Mouse (Mus musculus) forebrain, embryonic 15.5 days (tissue): Measurements from ENCODE around the gene Cep250. TPM values are rescaled to one million over a fixed set of nuclear protein-coding genes. Genes with fewer than 3 reads are reported as not detected.
"Not testable (repeated sequence)": the region's sequence is repeated elsewhere in the genome, so short reads cannot be mapped to it uniquely, and the experiment has no call there.

Experiments
- ATAC-seq: fragments of 200-750 bp; cut with Nextera tagmentation; replicated peaks from 2 replicates; pipeline ENCODE4 v1.8.0; 2017; ENCODE audit warnings: mild to moderate bottlenecking, moderate TSS enrichment, moderate library complexity
- H3K27ac ChIP-seq: fragments of 300-500 bp; sonication (generic); replicated peaks from 2 replicates; pipeline ENCODE4 v1.5.1; 2015; ENCODE audit warnings: mild to moderate bottlenecking, inconsistent platforms
- H3K27me3 ChIP-seq: fragments of 300-500 bp; sonication (generic); 2 replicates; pipeline ENCODE4 v1.6.1; 2015; ENCODE audit warnings: inconsistent platforms
- H3K36me3 ChIP-seq: fragments of 300-500 bp; sonication (generic); 2 replicates; pipeline ENCODE4 v1.6.1; 2015; ENCODE audit warnings: mild to moderate bottlenecking, inconsistent platforms
- H3K4me1 ChIP-seq: fragments of 300-500 bp; sonication (generic); 2 replicates; pipeline ENCODE4 v1.6.1; 2015; ENCODE audit warnings: inconsistent platforms
- H3K4me2 ChIP-seq: fragments of 300-500 bp; sonication (generic); replicated peaks from 2 replicates; pipeline ENCODE4 v1.6.1; 2015; ENCODE audit warnings: mild to moderate bottlenecking, inconsistent platforms
- H3K4me3 ChIP-seq: fragments of 300-500 bp; sonication (generic); 2 replicates; pipeline ENCODE4 v1.5.1; 2015; ENCODE audit warnings: mild to moderate bottlenecking, inconsistent platforms
- H3K9ac ChIP-seq: fragments of 300-500 bp; sonication (generic); replicated peaks from 2 replicates; pipeline ENCODE4 v1.6.1; 2015; ENCODE audit warnings: mild to moderate bottlenecking, inconsistent platforms
- H3K9me3 ChIP-seq: fragments of 300-500 bp; sonication (generic); 2 replicates; pipeline ENCODE4 v1.6.1; 2016; ENCODE audit warnings: inconsistent platforms
- WGBS: fragments of 180-500 bp; shearing (Covaris S2); methylation state at CpG from one replicate; pipeline ENCODE4 v1.1.7; 2015; ENCODE audit warnings: mixed read lengths; 5-methylcytosine and 5-hydroxymethylcytosine counted together
- polyA plus RNA-seq: library from polyadenylated mRNA; unstranded; fragments of >200 nt; fragmentation: Nextera tagmentation; extraction: Ambion mirVana; gene quantifications from 2 replicates; pipeline ENCODE4 v1.2.1, GENCODE M21; 2015

Gene Cep250
- 18.9 and 19.2 TPM in 2 replicates for polyA plus RNA-seq

DNA sequence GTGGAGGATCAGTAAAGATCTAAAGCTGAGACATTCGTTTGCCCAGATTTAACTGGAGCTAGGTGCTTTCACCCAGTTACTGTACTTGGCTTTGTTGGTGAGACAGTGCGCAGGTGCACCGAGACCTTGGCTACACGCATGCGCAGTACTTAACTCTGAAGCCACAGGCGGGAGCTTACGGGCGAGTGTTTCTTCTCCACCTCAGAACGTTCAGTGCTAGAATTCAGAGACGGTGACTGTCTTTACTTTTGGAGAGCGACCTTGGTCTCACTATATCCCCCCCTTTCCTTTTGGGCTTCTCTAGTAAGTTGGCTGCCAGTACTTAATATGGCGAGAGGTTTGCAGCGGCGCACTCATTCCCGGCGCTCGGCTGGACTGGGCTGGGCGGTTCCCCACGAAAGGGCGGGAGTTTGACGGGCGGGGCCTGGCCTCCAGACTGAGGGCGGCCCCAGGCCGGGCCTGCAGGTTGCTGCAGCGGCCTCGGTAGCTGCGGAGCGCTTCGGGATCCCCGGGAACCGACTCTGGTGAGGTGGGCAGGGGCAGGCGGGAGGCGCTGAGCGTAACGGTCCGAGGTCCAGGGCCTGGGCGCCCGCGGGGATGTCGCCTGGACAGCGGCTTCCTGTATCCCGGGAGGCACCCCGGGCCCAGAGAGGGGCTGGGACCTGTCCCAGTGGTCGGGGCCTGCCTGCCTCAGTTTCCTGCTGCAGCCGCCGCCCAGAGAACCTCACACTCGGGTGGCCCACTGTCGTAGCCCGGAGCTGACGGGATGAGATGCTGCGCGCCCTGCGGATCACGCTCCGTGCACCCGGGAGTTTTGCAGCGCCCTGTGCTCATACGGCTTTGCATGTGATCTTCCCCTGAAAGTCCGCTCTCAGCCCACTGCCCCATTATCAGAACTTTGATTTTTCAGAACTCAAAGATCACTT is at the start of gene Cep250:
Gene Cep250, plus strand, starts transcription at position 325 of the 926 bp plus-strand sequence.
- Histone ChIP-seq H3K27ac (peak within 1 kb of the TSS; percentile 92), H3K4me2 (peak within 1 kb of the TSS; percentile 60), H3K36me3 (no peaks in the 10 kb centered on the region; the same call in 1 of the 2 replicates), H3K4me1 (peaks cover 18% of the 10 kb centered on the region), H3K27me3 (0 out of 2 replicates have a peak, but pooled peaks cover 3% of the 10 kb centered on the region), H3K9ac (peak within 1 kb of the TSS; percentile 78), H3K4me3 (peak within 1 kb of the TSS; percentile 61), H3K9me3 (no peaks in the 10 kb centered on the region)
- peak; percentile 97 for ATAC-seq
- 1% methylated on average over 59 of the region's 59 CpGs for WGBS

DNA sequence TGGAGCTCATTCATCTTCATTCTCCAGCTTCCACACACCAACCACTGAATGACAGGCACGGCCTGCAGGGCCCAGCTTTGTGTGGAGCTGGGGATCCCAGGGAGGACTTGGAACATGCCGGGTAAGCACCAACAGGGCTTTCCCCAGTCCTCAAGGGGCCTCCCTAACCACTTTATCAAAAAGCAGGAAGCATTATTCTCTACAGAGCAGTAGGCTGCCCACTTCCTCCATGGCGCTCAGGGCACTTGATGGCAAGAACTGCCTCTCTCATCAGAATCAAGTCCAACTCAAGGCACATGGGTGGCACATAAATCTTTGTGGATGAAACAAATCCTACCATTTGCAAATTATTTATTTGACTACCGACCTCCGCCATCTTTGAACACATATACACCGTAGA is 41.6 kb upstream of the Cep250 start:
- no peaks in the 10 kb centered on the region for H3K27me3 ChIP-seq
- no peak overlapping the region for H3K27ac ChIP-seq
- H3K9ac ChIP-seq: no peak overlapping the region
- peaks cover 42% of the 10 kb centered on the region for H3K36me3 ChIP-seq
- H3K4me3 ChIP-seq: no peak overlapping the region
- no peaks in the 10 kb centered on the region for H3K9me3 ChIP-seq
- H3K4me1 ChIP-seq: no peaks in the 10 kb centered on the region
- no peak for ATAC-seq
- no peak overlapping the region for H3K4me2 ChIP-seq
- WGBS: 91% methylated on average over 6 of the region's 6 CpGs

GRCm38 (mm10) chr2:155923143-155923542 is 33.1 kb upstream of the Cep250 start:
- Histone ChIP-seq H3K4me3 (no peak overlapping the region), H3K4me2 (no peak overlapping the region), H3K9ac (no peak overlapping the region), H3K27ac (no peak overlapping the region), H3K4me1 (no peaks in the 10 kb centered on the region), H3K36me3 (peaks cover 15% of the 10 kb centered on the region; the same call in 1 of the 2 replicates), H3K9me3 (no peaks in the 10 kb centered on the region), H3K27me3 (no peaks in the 10 kb centered on the region)
- ATAC-seq: no peak
- 96% methylated on average over 7 of the region's 7 CpGs for WGBS

DNA sequence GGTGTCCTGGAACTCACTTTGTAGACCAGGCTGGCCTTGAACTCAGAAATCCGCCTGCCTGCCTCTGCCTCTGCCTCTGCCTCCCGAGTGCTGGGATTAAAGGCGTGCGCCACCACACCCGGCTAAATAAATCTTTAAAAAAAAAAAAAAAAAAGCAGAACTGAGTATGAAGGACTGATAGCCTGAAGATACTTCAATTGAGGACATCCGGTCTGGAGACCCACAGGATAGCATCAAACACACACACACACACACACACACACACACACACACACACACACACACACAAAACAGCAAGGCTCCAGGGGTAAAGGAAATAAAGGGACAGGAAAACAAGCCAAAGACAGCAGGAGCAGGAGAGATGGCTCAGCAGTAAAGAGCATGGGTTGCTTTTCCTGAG is 31.0 kb upstream of the Cep250 start:
- H3K4me1 ChIP-seq: peaks cover 15% of the 10 kb centered on the region
- ATAC-seq, H3K27me3 ChIP-seq, H3K4me3 ChIP-seq, H3K27ac ChIP-seq, H3K9me3 ChIP-seq, H3K9ac ChIP-seq, H3K36me3 ChIP-seq, H3K4me2 ChIP-seq: not testable (repeated sequence)
- 97% methylated on average over 6 of the region's 6 CpGs for WGBS

GRCm38 (mm10) chr2:155928711-155929345 is 27.4 kb upstream of the Cep250 start:
- H3K36me3 ChIP-seq: no peaks in the 10 kb centered on the region
- peaks cover 21% of the 10 kb centered on the region for H3K4me1 ChIP-seq
- no peaks in the 10 kb centered on the region for H3K9me3 ChIP-seq
- H3K9ac ChIP-seq: no peak overlapping the region
- ATAC-seq: no peak
- peak overlapping the region; percentile 66 for H3K4me3 ChIP-seq
- peak overlapping the region; percentile 76 for H3K4me2 ChIP-seq
- 69% methylated on average over 7 of the region's 7 CpGs for WGBS
- H3K27ac ChIP-seq: no peak overlapping the region
- H3K27me3 ChIP-seq: no peaks in the 10 kb centered on the region

- Histone ChIP-seq H3K36me3 (no peaks in the 10 kb centered on the region), H3K9ac (peak within 1 kb of the TSS; percentile 65), H3K27me3 (no peaks in the 10 kb centered on the region), H3K4me2 (peak within 1 kb of the TSS; percentile 76), H3K4me3 (peak within 1 kb of the TSS; percentile 66), H3K4me1 (peaks cover 21% of the 10 kb centered on the region), H3K9me3 (no peaks in the 10 kb centered on the region), H3K27ac (peak within 1 kb of the TSS; percentile 90)
- ATAC-seq: peak; percentile 96
- WGBS: under 1% methylated on average over 38 of the region's 38 CpGs
Observed at GRCm38 (mm10) chr2:155929531-155930442, 26.5 kb upstream of the Cep250 start, which contains the start of gene Uqcc1. Uqcc1 (minus strand) TSS chr2:155930310.

- H3K4me1 ChIP-seq: peaks cover 15% of the 10 kb centered on the region
- ATAC-seq: no peak
- H3K4me3 ChIP-seq: no peak overlapping the region
Observed at GRCm38 (mm10) chr2:155939897-155940529, 16.2 kb upstream of the Cep250 start.

GRCm38 (mm10) chr2:155940681-155941080 is 15.6 kb upstream of the Cep250 start, which contains the start of gene Gm15557:
Gm15557 (plus strand) TSS chr2:155940728.
- no peak within 1 kb of the TSS for H3K4me3 ChIP-seq

More at GRCm38 (mm10) chr2:155939897-155940529, 16.2 kb upstream of the Cep250 start:
- Histone ChIP-seq H3K27me3 (no peaks in the 10 kb centered on the region), H3K4me2 (no peak overlapping the region), H3K27ac (no peak overlapping the region), H3K9me3 (no peaks in the 10 kb centered on the region), H3K9ac (no peak overlapping the region), H3K36me3 (no peaks in the 10 kb centered on the region)
- 75% methylated on average over 7 of the region's 7 CpGs for WGBS

DNA sequence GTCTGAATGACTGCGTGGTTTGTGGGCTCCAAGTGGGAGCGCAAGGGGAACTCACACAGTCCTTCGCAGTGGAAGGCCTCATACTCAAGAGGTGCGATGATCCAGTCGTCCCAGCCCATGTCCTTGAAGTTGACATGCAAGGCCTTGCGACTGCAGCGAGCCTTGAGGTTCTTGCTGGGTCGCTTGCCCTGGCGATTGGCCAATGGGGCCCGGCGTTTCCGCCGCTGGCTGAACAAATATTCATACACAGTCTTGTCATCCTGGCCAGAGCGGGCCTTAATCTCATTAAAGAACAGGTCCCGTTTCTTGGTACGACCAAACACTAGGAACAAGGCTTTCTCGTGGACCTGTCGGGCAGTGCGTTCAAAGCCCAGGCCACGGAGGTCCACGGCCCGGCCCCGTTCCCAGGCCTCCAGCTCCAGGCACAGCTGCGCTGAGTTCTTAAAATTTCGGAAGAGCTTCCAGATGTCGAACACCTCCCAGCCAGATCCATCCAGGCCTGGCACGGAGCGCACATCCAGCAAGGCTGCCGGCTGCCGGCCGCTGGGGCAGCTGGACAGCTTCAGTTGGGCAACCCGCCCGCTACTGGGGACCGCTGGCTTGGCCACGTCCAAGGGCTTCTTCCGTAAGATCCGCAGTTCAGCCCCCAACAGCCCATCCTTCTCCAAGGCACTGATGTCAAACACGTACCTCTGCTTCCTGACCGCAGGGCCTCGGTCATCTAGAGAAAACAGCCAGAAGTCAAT is 14.4 kb upstream of the Cep250 start:
- no peak overlapping the region for H3K9ac ChIP-seq
- peaks cover 21% of the 10 kb centered on the region for H3K4me1 ChIP-seq
- no peaks in the 10 kb centered on the region for H3K27me3 ChIP-seq
- no peak overlapping the region for H3K4me2 ChIP-seq
- H3K27ac ChIP-seq: no peak overlapping the region
- no peak overlapping the region for H3K4me3 ChIP-seq
- H3K36me3 ChIP-seq: no peaks in the 10 kb centered on the region
- 93% methylated on average over 40 of the region's 40 CpGs for WGBS
- H3K9me3 ChIP-seq: no peaks in the 10 kb centered on the region
- ATAC-seq: no peak

More at GRCm38 (mm10) chr2:155940681-155941080, 15.6 kb upstream of the Cep250 start, which contains the start of gene Gm15557:
- no peaks in the 10 kb centered on the region for H3K36me3 ChIP-seq
- ATAC-seq: no peak
- peaks cover 21% of the 10 kb centered on the region for H3K4me1 ChIP-seq
- H3K27me3 ChIP-seq: no peaks in the 10 kb centered on the region
- no peaks in the 10 kb centered on the region for H3K9me3 ChIP-seq
- no peak within 1 kb of the TSS for H3K9ac ChIP-seq
- H3K4me2 ChIP-seq: no peak within 1 kb of the TSS
- WGBS: 82% methylated on average over 3 of the region's 3 CpGs
- no peak within 1 kb of the TSS for H3K27ac ChIP-seq

DNA sequence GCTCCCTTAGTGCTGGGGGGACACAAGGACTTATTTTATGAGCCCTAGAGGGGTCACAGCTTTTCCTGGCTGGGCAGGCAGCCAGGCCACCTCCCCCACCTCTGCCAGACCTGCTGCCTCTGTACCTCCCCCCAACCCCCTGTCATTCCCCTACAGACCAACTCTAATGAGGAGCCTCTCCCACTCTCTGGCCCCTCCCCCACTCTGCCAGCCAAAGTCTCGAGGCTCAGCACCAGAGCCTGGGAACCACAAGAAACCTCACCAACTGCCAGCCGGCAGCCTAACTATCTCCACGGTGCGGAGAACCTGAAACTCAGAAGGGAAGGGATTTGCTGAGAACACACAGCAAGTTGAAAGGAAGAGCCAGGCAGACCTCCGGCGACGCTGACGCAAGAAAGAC is 12.8 kb upstream of the Cep250 start:
- no peak for ATAC-seq
- Histone ChIP-seq H3K36me3 (no peaks in the 10 kb centered on the region), H3K4me1 (peaks cover 21% of the 10 kb centered on the region), H3K9me3 (no peaks in the 10 kb centered on the region), H3K4me3 (no peak overlapping the region), H3K27me3 (no peaks in the 10 kb centered on the region), H3K9ac (no peak overlapping the region), H3K27ac (no peak overlapping the region), H3K4me2 (0 out of 2 replicates have a peak overlapping the region, but pooled peaks have one; percentile 24)
- WGBS: 2% methylated on average over 8 of the region's 8 CpGs
